Mouse (Mus musculus) embryonic fibroblast, embryonic 13.5 days (primary cell): Measurements from ENCODE around the gene Ubxn1. TPM values are rescaled to one million over a fixed set of nuclear protein-coding genes. Genes with fewer than 3 reads are reported as not detected.
"Not testable (repeated sequence)": the region's sequence is repeated elsewhere in the genome, so short reads cannot be mapped to it uniquely, and the experiment has no call there.

Experiments used
- H3K27ac ChIP-seq: 2 replicates; pipeline ENCODE4 v1.5.1; 2012; ENCODE audit warnings: low read length, control low read depth, inconsistent platforms; ENCODE audit not compliant: insufficient read depth
- H3K4me1 ChIP-seq: 2 replicates; pipeline ENCODE4 v1.6.1; 2011; ENCODE audit warnings: low read length; ENCODE audit not compliant: control insufficient read depth, insufficient read depth
- H3K4me3 ChIP-seq: 2 replicates; pipeline ENCODE4 v1.5.1; 2011; ENCODE audit warnings: mild to moderate bottlenecking, control low read depth, low read length; ENCODE audit not compliant: insufficient read depth
- CTCF ChIP-seq: IDR thresholded peaks from 2 replicates; pipeline ENCODE4 v1.5.1; 2011; ENCODE audit warnings: mild to moderate bottlenecking, control low read depth, low read length, moderate library complexity, borderline replicate concordance; ENCODE audit not compliant: insufficient read depth
- POLR2A ChIP-seq: IDR thresholded peaks from 2 replicates; pipeline ENCODE4 v1.6.1; 2011; ENCODE audit warnings: low read depth, mild to moderate bottlenecking, control low read depth, low read length, moderate library complexity
- polyA plus RNA-seq: library from polyadenylated mRNA; stranded (reverse); fragments of >200 nt; gene quantifications from 2 replicates; pipeline ENCODE4 v1.2.4, GENCODE M21; 2011; ENCODE audit warnings: low read depth; ENCODE audit not compliant: missing spikeins, insufficient read length

The Ubxn1 gene
- 104 and 112 TPM in 2 replicates for polyA plus RNA-seq

GRCm38 (mm10) chr19:8871267-8872186 is at the start of gene Ubxn1:
Gene Ubxn1 (plus strand): TSS chr19:8871496.
- TF ChIP-seq POLR2A: peak; percentile 62
- no peak for TF ChIP-seq CTCF
- Histone ChIP-seq H3K4me1 (no peaks in the 10 kb centered on the region), H3K4me3 (peak within 1 kb of the TSS; percentile 83), H3K27ac (peak within 1 kb of the TSS; percentile 69)

DNA sequence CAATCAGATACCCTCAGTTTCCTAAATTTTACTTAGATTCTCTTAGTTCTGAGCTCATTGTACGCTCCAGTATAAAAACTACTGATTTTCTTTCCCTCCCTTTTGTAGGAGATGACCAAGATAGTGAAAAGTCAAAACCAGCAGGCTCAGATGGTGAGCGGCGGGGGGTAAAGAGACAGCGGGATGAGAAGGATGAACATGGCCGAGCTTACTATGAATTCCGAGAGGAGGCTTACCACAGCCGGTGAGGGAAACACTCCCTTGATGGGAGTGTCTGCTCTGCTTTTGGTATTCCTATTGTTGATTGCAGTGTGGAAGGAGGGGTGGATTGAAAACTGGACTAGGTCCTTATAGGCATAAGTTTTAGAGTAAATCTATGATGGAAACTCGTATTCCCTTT is 48.6 kb upstream of the Ubxn1 start:
- Histone ChIP-seq H3K27ac (no peak overlapping the region), H3K4me3 (peak overlapping the region; percentile 23), H3K4me1 (no peaks in the 10 kb centered on the region)
- TF ChIP-seq CTCF (no peak), POLR2A (no peak)

GRCm38 (mm10) chr19:8829660-8830059 is 41.6 kb upstream of the Ubxn1 start, which contains the start of gene AC129217.1:
Gene AC129217.1 (plus strand): TSS chr19:8829773.
- Histone ChIP-seq H3K27ac (no peak within 1 kb of the TSS), H3K4me1 (no peaks in the 10 kb centered on the region), H3K4me3 (no peak within 1 kb of the TSS)
- TF ChIP-seq CTCF (no peak), POLR2A (no peak)

DNA sequence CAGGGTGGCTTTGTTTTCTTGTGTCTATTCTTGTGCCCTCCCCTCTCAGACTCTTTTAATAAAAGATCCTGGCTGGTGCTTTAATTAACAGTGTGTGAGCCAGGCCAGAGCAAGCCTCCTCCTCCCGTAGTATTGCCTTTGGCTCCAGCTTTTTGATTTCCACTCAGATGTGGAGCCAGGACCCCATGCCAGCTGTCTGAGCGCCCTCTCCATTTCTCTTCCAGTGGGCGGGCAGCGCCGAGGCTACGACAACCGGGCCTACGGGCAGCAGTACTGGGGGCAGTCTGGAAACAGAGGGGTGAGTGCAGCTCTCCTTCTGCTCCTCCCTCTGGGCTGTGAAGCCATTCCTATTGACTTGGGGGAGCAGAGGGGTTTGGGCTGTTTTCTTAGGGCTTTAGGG is 40.6 kb upstream of the Ubxn1 start:
- TF ChIP-seq CTCF (no peak), POLR2A (no peak)
- Histone ChIP-seq H3K27ac (no peak overlapping the region), H3K4me3 (no peak overlapping the region), H3K4me1 (no peaks in the 10 kb centered on the region)

DNA sequence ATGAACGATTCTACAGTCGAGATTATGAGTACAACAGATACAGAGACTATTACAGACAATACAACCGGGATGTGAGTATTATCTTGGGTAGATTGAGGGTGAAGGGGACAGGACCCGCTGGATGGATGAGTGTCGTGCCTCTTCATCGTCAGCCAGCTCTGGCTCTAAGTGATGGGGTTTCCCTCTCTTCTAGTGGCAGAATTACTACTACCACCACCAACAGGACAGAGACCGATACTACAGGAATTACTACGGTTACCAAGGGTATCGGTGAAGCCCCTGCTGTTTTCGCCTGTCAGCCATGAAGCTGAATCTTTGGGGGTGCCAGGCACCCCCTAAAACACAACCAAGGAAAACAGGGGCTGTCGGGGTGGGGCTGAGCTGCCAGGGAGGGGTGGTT is 40.0 kb upstream of the Ubxn1 start:
- TF ChIP-seq CTCF (no peak), POLR2A (no peak)
- Histone ChIP-seq H3K4me1 (no peaks in the 10 kb centered on the region), H3K27ac (no peak overlapping the region), H3K4me3 (no peak overlapping the region)

- TF ChIP-seq CTCF: no peak
Observed at GRCm38 (mm10) chr19:8832971-8833370, 38.3 kb upstream of the Ubxn1 start.

DNA sequence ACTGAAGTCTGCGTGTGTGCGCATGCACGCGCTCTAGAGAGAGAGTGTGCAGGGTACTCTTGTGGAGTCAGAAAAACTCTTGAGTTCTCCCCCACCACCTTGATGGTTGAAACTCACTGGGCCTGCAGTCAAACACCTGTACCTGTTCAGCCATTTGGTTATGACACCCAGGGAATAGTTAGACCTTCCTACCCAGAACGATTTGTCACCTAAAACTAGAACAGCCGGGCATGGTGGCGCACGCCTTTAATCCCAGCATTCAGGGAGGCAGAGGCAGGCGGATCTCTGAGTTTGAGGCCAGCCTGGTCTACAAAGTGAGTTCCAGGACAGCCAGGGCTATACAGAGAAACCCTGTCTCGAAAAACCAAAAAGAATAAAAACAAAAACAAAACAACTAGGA is 35.0 kb upstream of the Ubxn1 start:
- H3K27ac ChIP-seq, H3K4me3 ChIP-seq, H3K4me1 ChIP-seq: not testable (repeated sequence)

More at GRCm38 (mm10) chr19:8832971-8833370, 38.3 kb upstream of the Ubxn1 start:
- Histone ChIP-seq H3K27ac (no peak overlapping the region), H3K4me1 (no peaks in the 10 kb centered on the region), H3K4me3 (no peak overlapping the region)

GRCm38 (mm10) chr19:8837251-8837791 is 34.0 kb upstream of the Ubxn1 start, which contains the start of gene Bscl2:
Gene Bscl2 (plus strand): TSS chr19:8837467.
- TF ChIP-seq CTCF (no peak), POLR2A (peak; percentile 57)
- Histone ChIP-seq H3K4me1 (no peaks in the 10 kb centered on the region), H3K4me3 (peak within 1 kb of the TSS; percentile 30), H3K27ac (peak within 1 kb of the TSS; percentile 52)

DNA sequence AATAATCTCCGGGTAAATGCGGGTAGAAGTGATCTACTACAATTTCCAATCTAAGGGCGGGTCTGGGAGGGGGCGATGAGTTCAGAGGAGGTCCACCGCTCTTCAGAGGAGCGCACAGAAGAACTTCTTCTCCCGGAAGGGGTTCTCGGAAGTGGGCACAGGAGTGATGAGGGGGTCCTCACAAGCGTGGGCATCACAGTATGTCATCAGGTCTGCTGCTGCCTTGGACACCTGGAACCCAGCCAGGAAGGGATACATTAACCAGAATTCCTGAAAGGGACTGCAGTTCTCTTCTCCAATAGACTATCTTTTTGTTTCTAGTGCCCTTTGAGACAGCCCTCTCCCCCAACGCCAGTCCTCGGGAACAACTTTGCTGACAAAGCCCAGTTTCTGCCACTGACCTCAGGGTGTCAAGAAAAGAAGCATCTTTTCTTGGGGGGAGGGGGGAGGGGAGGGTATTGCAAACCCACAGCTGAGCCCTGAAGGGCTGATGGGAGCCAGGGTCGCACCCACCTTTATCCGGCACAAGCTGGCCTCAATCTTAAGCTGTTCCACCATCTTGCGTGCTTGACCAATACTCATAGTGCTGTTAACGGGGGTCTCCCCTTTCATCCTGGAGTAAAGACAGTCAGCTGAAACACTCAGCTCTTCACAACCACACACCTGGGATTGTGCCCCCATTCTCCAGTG is 33.1 kb upstream of the Ubxn1 start:
- Histone ChIP-seq H3K4me1 (no peaks in the 10 kb centered on the region), H3K27ac (peak overlapping the region; percentile 52; the same call in 1 of the 2 replicates), H3K4me3 (peak overlapping the region; percentile 30; the same call in 1 of the 2 replicates)
- TF ChIP-seq POLR2A: no peak
- no peak for TF ChIP-seq CTCF
